Mouse (Mus musculus): ENCODE measurements at regions not wholly inside any gene's neighbourhood (a gene's known extent, or its start where the extent isn't known, plus 50 kb on each side); places are given as distances from the start of the nearest gene placed in this dataset.

DNA sequence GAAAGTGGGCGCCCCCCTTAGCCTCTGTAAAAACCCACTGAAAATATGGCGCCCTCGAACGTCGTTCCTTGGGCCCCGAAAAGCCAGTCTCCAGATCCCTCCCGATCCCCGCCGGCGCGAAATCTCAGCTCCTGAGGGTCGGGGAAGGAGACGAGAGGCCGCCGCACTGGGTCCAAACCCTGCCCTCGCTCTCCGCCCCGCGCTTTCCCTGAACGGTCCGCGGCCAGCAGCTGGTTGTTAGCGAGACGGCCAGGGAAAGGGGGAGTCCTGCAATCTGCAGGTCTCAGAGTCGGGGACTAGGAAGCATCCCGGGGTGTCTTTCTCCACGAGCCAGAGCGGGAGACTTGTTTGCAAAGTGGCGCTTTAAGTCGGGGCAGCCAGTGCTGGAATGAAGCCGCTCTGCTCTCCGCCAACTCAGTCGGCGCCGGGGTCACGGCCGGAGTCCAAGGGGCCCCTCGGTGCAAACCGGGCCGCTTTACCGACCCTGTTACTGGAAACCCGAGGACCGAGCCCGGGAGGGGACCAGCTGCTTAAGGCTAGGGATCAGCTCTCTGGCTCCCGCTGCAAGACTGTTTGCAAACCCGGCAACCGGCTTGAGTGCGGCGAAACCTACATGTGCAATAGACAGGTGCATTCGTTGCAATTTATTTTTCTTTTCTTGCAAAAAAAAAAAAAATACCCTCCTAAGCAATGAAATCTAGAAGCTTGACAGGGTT, 73.7 kb upstream of the Tln2 start:
- Histone ChIP-seq H3K4me3 (ENCODE audit: control insufficient read depth, insufficient read depth, low read length) (peak overlapping the region; percentile 43), H3K27ac (ENCODE audit: control insufficient read depth, insufficient read depth, low read length) (no peak overlapping the region), H3K27me3 (ENCODE audit: control insufficient read depth, insufficient read depth, low read length) (peaks cover 12% of the 10 kb centered on the region), H3K4me1 (replicated peaks; ENCODE audit: control insufficient read depth, insufficient read depth, low read length) (0 out of 2 replicates have a peak, but pooled peaks cover 3% of the 10 kb centered on the region), H3K36me3 (ENCODE audit: control insufficient read depth, insufficient read depth, low read length) (no peaks in the 10 kb centered on the region)
- TF ChIP-seq POLR2A (IDR thresholded peaks at IDR 0.05; ENCODE audit: control insufficient read depth, extremely low read depth, insufficient read depth, low read length, poor library complexity) (no peak), CTCF (IDR thresholded peaks at IDR 0.05; ENCODE audit: borderline replicate concordance, control insufficient read depth, extremely low read depth, insufficient read depth, low read length, poor library complexity) (no peak)
- DNase-seq: no peak
- 2% methylated on average over 50 of the region's 50 CpGs for WGBS

DNA sequence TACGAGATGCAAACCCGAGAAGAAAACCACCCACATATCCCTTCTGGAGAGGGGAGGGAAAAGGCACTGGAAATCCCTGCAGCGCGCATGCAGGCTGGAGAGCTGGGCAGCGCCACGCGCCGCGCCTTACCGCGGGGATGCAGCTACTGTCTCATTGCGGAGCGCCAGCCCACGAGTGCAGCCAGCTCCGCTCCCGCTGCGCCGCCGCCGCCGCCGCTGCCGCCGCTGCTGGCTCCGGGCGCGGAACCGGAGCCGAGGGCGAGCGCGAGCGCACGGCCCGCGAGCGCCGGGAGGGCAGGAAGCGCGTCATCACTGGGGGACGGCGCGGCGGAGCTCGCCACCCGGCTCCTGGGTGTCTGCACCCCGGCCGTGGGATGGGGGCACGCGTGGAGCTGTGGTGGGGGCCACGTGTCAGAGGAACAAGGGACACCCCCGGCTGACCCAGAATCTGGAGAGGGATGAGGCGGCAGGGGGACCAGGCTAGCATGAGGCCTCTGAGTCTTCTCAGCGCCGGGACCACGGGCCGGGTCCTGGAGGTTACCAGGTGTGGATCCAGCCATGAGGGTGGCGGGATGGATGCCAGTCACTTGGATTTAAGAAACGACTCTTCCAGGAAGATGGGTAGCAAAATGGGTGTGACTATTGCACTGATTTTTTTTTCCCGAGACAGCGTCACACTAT, 74.4 kb upstream of the Tln2 start:
- TF ChIP-seq POLR2A (IDR thresholded peaks at IDR 0.05; ENCODE audit: control insufficient read depth, extremely low read depth, insufficient read depth, low read length, poor library complexity): no peak
- TF ChIP-seq CTCF (IDR thresholded peaks at IDR 0.05; ENCODE audit: borderline replicate concordance, control insufficient read depth, extremely low read depth, insufficient read depth, low read length, poor library complexity): no peak
- H3K4me3 ChIP-seq (ENCODE audit: control insufficient read depth, insufficient read depth, low read length): peak overlapping the region; percentile 43
- H3K4me1 ChIP-seq (replicated peaks; ENCODE audit: control insufficient read depth, insufficient read depth, low read length): 0 out of 2 replicates have a peak, but pooled peaks cover 3% of the 10 kb centered on the region
- no peaks in the 10 kb centered on the region for H3K36me3 ChIP-seq (ENCODE audit: control insufficient read depth, insufficient read depth, low read length)
- peaks cover 12% of the 10 kb centered on the region for H3K27me3 ChIP-seq (ENCODE audit: control insufficient read depth, insufficient read depth, low read length)
- H3K27ac ChIP-seq (ENCODE audit: control insufficient read depth, insufficient read depth, low read length): no peak overlapping the region
- 1% methylated on average over 61 of the region's 61 CpGs for WGBS
- peak; percentile 3 for DNase-seq

DNA sequence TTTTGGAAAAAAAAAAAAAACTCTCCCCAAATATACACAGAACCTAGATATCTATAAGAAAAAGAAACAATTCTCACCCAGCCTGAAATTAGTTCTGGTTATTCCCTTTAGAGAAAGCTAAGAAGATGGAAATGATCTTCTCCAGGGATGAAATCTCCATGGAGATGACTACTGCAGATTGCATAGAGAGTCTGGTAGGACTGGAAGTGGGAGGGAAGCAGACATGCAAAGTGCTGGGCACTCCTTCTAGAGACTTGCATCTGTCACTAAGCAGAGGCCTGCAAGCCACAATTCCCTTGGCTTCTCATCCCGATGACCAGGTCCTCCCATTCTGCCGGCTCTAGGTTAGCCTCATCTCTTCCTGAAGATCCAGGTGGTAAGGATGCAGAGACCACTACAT, 87.3 kb upstream of the Tln2 start:
- TF ChIP-seq CTCF (IDR thresholded peaks at IDR 0.05; ENCODE audit: borderline replicate concordance, control insufficient read depth, extremely low read depth, insufficient read depth, low read length, poor library complexity) (no peak), POLR2A (IDR thresholded peaks at IDR 0.05; ENCODE audit: control insufficient read depth, extremely low read depth, insufficient read depth, low read length, poor library complexity) (no peak)
- Histone ChIP-seq H3K27me3 (ENCODE audit: control insufficient read depth, insufficient read depth, low read length) (no peaks in the 10 kb centered on the region), H3K36me3 (ENCODE audit: control insufficient read depth, insufficient read depth, low read length) (no peaks in the 10 kb centered on the region), H3K4me1 (replicated peaks; ENCODE audit: control insufficient read depth, insufficient read depth, low read length) (no peaks in the 10 kb centered on the region), H3K27ac (ENCODE audit: control insufficient read depth, insufficient read depth, low read length) (no peak overlapping the region), H3K4me3 (ENCODE audit: control insufficient read depth, insufficient read depth, low read length) (no peak overlapping the region)
- 97% methylated on average over 2 of the region's 2 CpGs for WGBS
- DNase-seq: no peak

DNA sequence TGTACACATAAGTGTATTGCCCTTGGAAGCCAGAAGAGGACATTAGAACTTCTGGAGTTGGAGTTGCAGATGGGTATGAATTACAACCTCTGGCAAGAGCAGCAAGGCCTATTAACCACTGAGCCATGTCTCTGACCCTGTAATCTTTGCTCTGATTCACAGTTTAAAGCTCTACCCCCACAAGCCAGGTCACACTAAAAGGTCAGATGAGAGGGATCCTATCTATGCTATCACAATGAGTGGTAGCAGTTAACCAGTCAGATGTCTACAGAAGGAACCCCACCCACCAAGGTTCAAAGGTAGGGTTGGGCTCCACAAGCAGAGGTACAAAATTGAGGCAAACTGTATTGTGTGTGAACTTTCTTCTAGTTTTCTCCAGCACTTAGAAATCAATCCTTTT, 94.5 kb upstream of the C2cd4b start:
- no peak for DNase-seq
- no peak overlapping the region for H3K27ac ChIP-seq (ENCODE audit: control insufficient read depth, insufficient read depth, low read length)
- H3K4me3 ChIP-seq (ENCODE audit: control insufficient read depth, insufficient read depth, low read length): no peak overlapping the region
- H3K4me1 ChIP-seq (replicated peaks; ENCODE audit: control insufficient read depth, insufficient read depth, low read length): no peaks in the 10 kb centered on the region
- TF ChIP-seq POLR2A (IDR thresholded peaks at IDR 0.05; ENCODE audit: control insufficient read depth, extremely low read depth, insufficient read depth, low read length, poor library complexity) (no peak), CTCF (IDR thresholded peaks at IDR 0.05; ENCODE audit: borderline replicate concordance, control insufficient read depth, extremely low read depth, insufficient read depth, low read length, poor library complexity) (no peak)
- H3K36me3 ChIP-seq (ENCODE audit: control insufficient read depth, insufficient read depth, low read length): no peaks in the 10 kb centered on the region
- H3K27me3 ChIP-seq (ENCODE audit: control insufficient read depth, insufficient read depth, low read length): no peaks in the 10 kb centered on the region

DNA sequence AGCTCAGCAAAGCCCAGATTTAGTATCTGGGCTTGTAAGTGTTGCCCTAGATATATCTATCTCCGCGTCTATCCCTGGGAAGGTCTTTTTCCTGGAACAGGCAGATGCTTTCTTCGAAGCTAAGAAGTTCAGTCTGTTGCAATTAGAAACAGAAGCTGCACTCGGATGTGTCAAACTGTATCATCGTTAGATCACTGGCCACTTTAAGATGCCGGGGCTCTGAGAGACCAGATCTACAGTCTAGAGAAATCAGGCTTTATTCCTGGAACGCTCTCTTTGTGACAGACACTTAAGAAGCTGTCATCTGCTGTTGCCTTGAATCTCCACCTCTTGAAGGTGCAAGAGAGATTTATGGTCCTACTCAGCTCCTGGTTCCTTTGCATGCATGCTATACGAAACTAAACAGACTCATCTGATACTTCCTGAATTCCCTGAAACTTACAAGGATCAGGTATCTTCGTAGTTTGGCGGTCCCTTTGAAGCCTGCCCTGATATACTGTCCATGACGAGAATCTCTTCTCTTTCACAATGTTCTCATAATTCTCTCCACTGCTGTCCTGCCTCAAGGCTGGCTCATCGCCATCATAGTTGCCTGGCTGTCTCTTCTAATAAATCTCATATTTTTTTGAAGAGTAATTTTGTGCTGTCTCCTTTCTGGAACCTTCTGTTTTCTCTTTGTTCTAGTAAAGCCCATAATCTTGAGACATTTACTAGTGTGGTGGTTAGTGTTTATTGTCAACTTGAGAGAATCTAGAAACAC, 88.8 kb upstream of the C2cd4b start:
- Histone ChIP-seq H3K4me3 (ENCODE audit: control insufficient read depth, insufficient read depth, low read length) (no peak overlapping the region), H3K27ac (ENCODE audit: control insufficient read depth, insufficient read depth, low read length) (no peak overlapping the region), H3K4me1 (replicated peaks; ENCODE audit: control insufficient read depth, insufficient read depth, low read length) (no peaks in the 10 kb centered on the region), H3K27me3 (ENCODE audit: control insufficient read depth, insufficient read depth, low read length) (no peaks in the 10 kb centered on the region), H3K36me3 (ENCODE audit: control insufficient read depth, insufficient read depth, low read length) (no peaks in the 10 kb centered on the region)
- no peak for DNase-seq
- no peak for TF ChIP-seq CTCF (IDR thresholded peaks at IDR 0.05; ENCODE audit: borderline replicate concordance, control insufficient read depth, extremely low read depth, insufficient read depth, low read length, poor library complexity)
- WGBS: 85% methylated on average over 12 of the region's 12 CpGs

DNA sequence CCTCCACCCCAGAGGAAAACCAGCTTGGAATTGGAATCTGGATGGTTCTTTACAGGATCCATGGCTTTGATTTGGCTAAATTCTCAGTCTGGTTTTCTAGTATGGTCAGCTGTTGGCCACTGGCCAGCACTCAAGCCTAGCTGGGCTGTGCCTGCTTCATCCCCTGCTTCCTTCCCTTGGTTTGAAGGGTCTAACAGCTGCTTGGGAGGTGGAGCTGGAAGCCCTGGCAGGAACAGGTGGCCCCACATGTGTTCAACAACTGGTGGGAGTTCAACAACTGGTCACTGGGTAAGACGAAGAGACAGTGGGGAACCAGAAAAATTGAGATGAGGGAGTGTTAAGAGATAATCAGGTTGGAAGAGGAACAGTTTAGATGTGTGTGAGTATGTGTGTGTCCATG, 82.3 kb upstream of the C2cd4b start:
- Histone ChIP-seq H3K36me3 (ENCODE audit: control insufficient read depth, insufficient read depth, low read length) (no peaks in the 10 kb centered on the region), H3K4me1 (replicated peaks; ENCODE audit: control insufficient read depth, insufficient read depth, low read length) (no peaks in the 10 kb centered on the region), H3K4me3 (ENCODE audit: control insufficient read depth, insufficient read depth, low read length) (no peak overlapping the region), H3K27me3 (ENCODE audit: control insufficient read depth, insufficient read depth, low read length) (no peaks in the 10 kb centered on the region), H3K27ac (ENCODE audit: control insufficient read depth, insufficient read depth, low read length) (no peak overlapping the region)
- no peak for DNase-seq
- TF ChIP-seq CTCF (IDR thresholded peaks at IDR 0.05; ENCODE audit: borderline replicate concordance, control insufficient read depth, extremely low read depth, insufficient read depth, low read length, poor library complexity): no peak
- TF ChIP-seq POLR2A (IDR thresholded peaks at IDR 0.05; ENCODE audit: control insufficient read depth, extremely low read depth, insufficient read depth, low read length, poor library complexity): no peak
- WGBS: 51% methylated on average over 1 of the region's 1 CpGs
